Mouse (Mus musculus): ENCODE measurements around the gene Magix.

DNA sequence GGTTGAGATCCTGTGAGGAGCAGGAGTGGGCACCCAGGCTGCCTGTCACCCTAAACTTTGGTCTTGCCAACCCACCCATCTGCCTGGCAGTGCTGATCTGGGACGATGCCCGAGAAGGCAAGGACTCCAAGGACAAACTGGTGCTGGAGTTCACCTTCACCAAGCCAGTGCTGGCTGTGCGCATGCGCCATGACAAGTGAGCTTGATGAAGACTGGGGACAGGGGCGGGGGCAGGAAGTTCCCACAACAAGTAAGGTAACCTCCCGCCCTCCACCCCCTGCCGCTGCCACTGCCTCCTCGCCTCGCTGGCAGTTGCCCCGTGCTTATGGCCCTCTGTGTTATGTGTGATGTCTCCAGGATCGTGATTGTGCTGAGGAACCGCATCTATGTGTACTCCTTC lies 44.8 kb upstream of the Magix start:
- TF ChIP-seq GATA1 (IDR thresholded peaks at IDR 0.05; ENCODE audit: borderline replicate concordance, low read length) (no peak), FLI1 (IDR thresholded peaks at IDR 0.05; ENCODE audit: low read length) (no peak)

Measured in megakaryocyte, embryonic 14.5 days (primary cell).